ENCODE assay signal across 9 mouse cellular contexts in the genomic region with DNA sequence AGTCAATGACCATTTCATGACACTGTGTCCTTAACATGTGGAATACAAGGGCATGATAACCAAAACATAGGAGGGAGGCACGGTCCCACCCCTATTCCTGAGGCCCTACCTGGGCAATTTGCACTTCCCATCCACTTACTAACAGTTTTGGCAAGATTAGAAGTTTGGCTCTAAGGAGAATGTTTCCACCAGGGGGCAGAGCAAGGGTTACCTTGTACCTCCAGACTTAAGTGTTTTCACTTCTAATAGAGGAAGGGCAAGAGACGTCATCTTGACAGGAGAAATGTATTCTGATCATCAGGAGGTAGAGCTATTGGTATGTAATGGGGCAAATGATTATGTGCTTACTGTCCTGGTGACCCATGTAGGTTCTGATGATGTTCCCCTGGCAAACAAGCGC. TPM values are rescaled to one million over a fixed set of nuclear protein-coding genes. Genes with fewer than 3 reads are reported as not detected.
DNase-seq lines count a peak whose midpoint lies in the region; ATAC-seq and TF ChIP-seq lines count a peak whose summit lies in the region.
"Had no signal": no experiment of that assay in that cellular context is flagged by ENCODE, and none has a peak within 500 bp of the region (broad histone marks: within the 10 kb centered on the region; RNA-seq: fewer than 3 reads in every experiment).

No protein-coding gene starts in this region.

- WGBS in spleen, adult 2 months = 54% methylated on average over 3 of the region's 3 CpGs

- peak; percentile 15; the same call in 1 of the 2 replicates for TF ChIP-seq CTCF in spleen, adult 2 months (IDR thresholded peaks at IDR 0.05; ENCODE audit: extremely low read depth, insufficient read depth, insufficient read length, insufficient replicate concordance)

- no peak for TF ChIP-seq POLR2A in spleen, adult 2 months (IDR thresholded peaks at IDR 0.05; ENCODE audit: low read depth, low read length)

- ATAC-seq in frontal cortex, adult (ENCODE audit: low TSS enrichment) = no peak

- H3K27ac ChIP-seq in spleen, adult 2 months (ENCODE audit: insufficient read depth, low read length) = no peak overlapping the region
- H3K27ac ChIP-seq: limb, embryonic 13.5 days had no signal

- no peaks in the 10 kb centered on the region for H3K36me3 ChIP-seq in spleen, adult 2 months (ENCODE audit: control insufficient read depth, insufficient read depth, low read length)
- H3K36me3 ChIP-seq: limb, embryonic 13.5 days had no signal

- no peak overlapping the region for H3K4me3 ChIP-seq in spleen, adult 2 months (ENCODE audit: extremely low read depth, insufficient read depth, insufficient read length)
- H3K4me3 ChIP-seq: limb, embryonic 13.5 days had no signal

- H3K4me1 ChIP-seq in spleen, adult 2 months (ENCODE audit: control insufficient read depth, insufficient read depth, insufficient read length) = peaks cover 3% of the 10 kb centered on the region; the same call in 1 of the 2 replicates

- H3K27me3 ChIP-seq in spleen, adult 2 months (ENCODE audit: control insufficient read depth, insufficient read depth, low read length) = no peaks in the 10 kb centered on the region
- H3K27me3 ChIP-seq: limb, embryonic 13.5 days had no signal

- peak; percentile 12 for DNase-seq in gastrocnemius, postnatal 10 days
- DNase-seq in gastrocnemius, adult 8-10 months (ENCODE audit: low spot score in 2 of 2) = no peak
- peak; percentile 83 to 87 for DNase-seq in B cell, adult 2 months
- peak; percentile 42 for DNase-seq in adrenal gland, postnatal 14 days
- DNase-seq in kidney, postnatal 14 days = peak; percentile 46
- peak; percentile 67 for DNase-seq in spleen, adult 2 months (ENCODE audit: low read depth in 1 of 2, low spot score in 2 of 2)
- no peak for DNase-seq in layer of hippocampus, postnatal 14 days (ENCODE audit: low spot score in 2 of 2)

RNA-seq across cellular contexts. Expression of a gene that starts 33.5 kb away (rescaled TPM):
- 10 to 100 TPM; 84.3 to 88.7 TPM for total RNA-seq in gastrocnemius, postnatal 10 days (2021)
- 100 to 1,000 TPM; 113 to 163 (median 126) TPM for total RNA-seq in gastrocnemius, adult 8-10 months (2022)
- 31.0 and 33.8 TPM in 2 replicates for total RNA-seq in adrenal gland, postnatal 14 days (2021)
- 18.1 and 19.9 TPM in 2 replicates for polyA plus RNA-seq in spleen, adult 2 months (2012; rRNA removed)
- total RNA-seq in layer of hippocampus, postnatal 14 days (2021) = 100 to 1,000 TPM; 592 to 608 TPM

Comparison
In these comparisons a context has a peak if more than half of its experiments do, and no peak if none do; other contexts are left out.
1. DNase-seq: peak in gastrocnemius, postnatal 10 days (single experiment), B cell, adult 2 months (2 of 2), adrenal gland, postnatal 14 days (single experiment), kidney, postnatal 14 days (single experiment) and spleen, adult 2 months (2 of 2); none in gastrocnemius, adult 8-10 months (0 of 2) and layer of hippocampus, postnatal 14 days (0 of 2).